Mouse (Mus musculus) gastrocnemius, adult 2 months (tissue): ENCODE data around the gene Nlrp1a. TPM values are rescaled to one million over a fixed set of nuclear protein-coding genes. Genes with fewer than 3 reads are reported as not detected.

ENCODE experiments used
- DNase-seq: peaks from one replicate; pipeline ENCODE4 v3.0.0; 2022
- H3K27ac ChIP-seq: fragments of 200-600 bp; 2 replicates; pipeline ENCODE4 v1.8.1; 2022; ENCODE audit warnings: mild to moderate bottlenecking
- H3K4me3 ChIP-seq: fragments of 200-600 bp; 2 replicates; pipeline ENCODE4 v1.8.1; 2022; ENCODE audit warnings: mild to moderate bottlenecking, moderate library complexity
- CTCF ChIP-seq: fragments of 200-600 bp; IDR thresholded peaks from 2 replicates; pipeline ENCODE4 v1.8.1; 2022; ENCODE audit warnings: antibody characterized with exemption, mild to moderate bottlenecking, moderate library complexity
- intact Hi-C: fragments of 180-260 bp; cut with DNase I; formaldehyde crosslinking; loops from one replicate; pipeline ENCODE4 v1.15.1; 2025
- long read RNA-seq, 2 experiments: library from polyadenylated mRNA; stranded (forward); transcript quantifications; one replicate each; pipeline ENCODE4 v2.0.0; 2021
- total RNA-seq, 2 experiments: library from RNA; stranded (reverse); gene quantifications; 2 replicates each; pipeline ENCODE4 v1.2.3; 2021

The Nlrp1a gene
- under 1 TPM; 0.18 to 0.28 TPM for total RNA-seq
- long read RNA-seq, experiment 1, partial matches to known transcripts, result 0 of 1 reads
- long read RNA-seq, experiment 1, other reads (novel, unspliced or antisense), result 1 of 1 reads
- long read RNA-seq, experiment 2, partial matches to known transcripts, result 0 of 1 reads
- long read RNA-seq, experiment 2, other reads (novel, unspliced or antisense), result 1 of 1 reads

- peak within 1 kb of the TSS; percentile 79 for H3K27ac ChIP-seq
- no peak for TF ChIP-seq CTCF
- intact Hi-C loops, result no loop called here
- DNase-seq, result no peak
- peak within 1 kb of the TSS; percentile 48 for H3K4me3 ChIP-seq
These were observed at the start of gene Nlrp1a for GRCm38 (mm10) chr11:71144661-71145060. Gene Nlrp1a (minus strand): TSS chr11:71144704.

DNA sequence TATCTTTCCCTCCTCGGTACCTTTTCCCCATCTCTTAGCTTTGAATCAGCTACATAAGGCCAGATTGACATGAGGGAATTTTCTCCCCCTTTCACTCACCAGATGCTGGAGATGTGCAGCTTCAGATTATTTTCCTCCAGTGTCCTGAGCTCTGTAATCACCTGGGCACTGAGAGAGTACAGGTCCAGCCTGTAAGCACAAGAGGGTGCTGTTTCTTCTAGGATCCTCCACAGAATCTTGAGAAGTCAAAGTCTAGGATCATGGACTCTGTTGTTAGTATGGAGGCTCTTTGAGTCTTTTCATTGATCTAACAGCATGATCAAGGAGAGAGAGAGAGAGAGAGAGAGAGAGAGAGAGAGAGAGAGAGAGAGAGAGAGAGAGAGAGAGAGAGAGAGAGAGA lies 25.1 kb upstream of the Nlrp1a start:
- TF ChIP-seq CTCF, result no peak
- no peak for DNase-seq
- Histone ChIP-seq H3K4me3 (no peak overlapping the region), H3K27ac (no peak overlapping the region)
- intact Hi-C loops, result no loop called here

DNA sequence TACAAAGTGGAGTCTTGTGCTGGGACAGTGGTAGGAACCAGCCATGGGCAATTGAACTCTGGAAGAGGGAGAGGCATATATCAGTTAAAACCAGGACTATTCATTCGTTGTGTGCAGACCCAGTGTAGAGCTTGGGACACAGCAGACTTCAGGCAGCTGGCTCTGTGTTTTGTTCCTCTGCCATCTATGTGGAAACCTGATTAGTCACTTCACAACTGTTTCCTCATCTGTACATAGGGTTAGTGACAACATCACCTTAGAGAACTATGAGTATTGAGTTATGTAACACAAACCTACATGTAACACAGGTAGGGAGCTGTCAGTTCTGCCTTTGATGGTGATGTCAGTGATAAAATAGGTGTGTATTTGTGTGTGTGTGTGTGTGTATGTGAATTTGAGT lies 19.6 kb upstream of the Nlrp1a start:
- DNase-seq, result no peak
- intact Hi-C loops, result no loop called here
- no peak for TF ChIP-seq CTCF
- Histone ChIP-seq H3K4me3 (no peak overlapping the region), H3K27ac (no peak overlapping the region)

DNA sequence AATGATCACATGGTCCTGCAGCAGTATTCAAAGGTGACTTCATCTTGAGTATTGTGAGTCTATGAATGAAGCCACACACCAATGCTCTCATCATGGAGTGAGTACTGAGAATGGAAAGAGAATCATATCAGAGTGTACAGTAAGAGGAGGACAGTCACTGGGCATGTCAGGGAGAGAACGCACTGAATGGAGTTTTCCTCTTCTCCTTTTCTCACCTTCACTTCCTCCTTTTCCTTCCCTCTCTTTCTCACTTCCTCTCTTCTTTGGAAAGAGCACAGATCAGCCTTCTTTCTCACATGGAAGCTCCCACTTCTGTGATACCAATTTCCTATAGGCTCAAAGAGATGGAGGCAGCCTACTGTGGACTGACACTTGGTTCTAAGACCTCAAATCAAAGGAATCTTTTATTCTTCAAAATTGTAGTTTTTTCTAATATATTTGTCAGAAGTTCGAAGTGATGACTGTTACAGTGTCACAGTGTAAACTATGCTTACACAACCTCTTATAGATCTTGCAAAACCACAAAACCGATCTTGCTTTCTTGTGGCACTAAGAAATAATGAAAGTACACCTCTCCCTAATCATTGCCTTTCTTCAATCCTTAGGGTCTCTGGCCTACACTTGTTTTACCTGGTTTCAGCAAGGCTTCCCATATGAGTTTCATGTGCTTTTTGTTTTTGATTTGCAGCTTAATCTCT lies 15.1 kb upstream of the Nlrp1a start:
- no peak overlapping the region for H3K4me3 ChIP-seq
- H3K27ac ChIP-seq, result no peak overlapping the region
- intact Hi-C loops, result no loop called here
- no peak for TF ChIP-seq CTCF
- DNase-seq, result no peak

DNA sequence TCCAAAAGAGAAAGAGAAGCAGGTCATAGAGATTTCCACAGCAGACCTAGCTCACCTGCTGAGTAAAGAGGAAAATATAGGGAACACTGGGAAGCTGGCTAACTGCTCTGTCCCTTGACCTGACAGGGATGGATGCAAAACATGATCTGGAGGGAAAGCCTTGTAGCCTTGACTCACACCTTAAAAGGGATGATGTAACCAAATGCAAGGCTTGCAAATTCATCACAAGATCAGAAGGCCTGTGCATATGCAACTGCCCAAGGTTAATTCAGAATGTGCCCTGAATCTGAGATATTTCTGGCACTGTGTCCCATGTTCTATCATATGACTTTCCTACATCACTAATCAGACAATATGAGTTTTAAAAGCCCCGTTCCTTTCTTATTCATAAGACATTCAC lies 10.8 kb upstream of the Nlrp1a start:
- H3K27ac ChIP-seq, result no peak overlapping the region
- intact Hi-C loops, result no loop called here
- no peak overlapping the region for H3K4me3 ChIP-seq
- TF ChIP-seq CTCF, result no peak
- no peak for DNase-seq

DNA sequence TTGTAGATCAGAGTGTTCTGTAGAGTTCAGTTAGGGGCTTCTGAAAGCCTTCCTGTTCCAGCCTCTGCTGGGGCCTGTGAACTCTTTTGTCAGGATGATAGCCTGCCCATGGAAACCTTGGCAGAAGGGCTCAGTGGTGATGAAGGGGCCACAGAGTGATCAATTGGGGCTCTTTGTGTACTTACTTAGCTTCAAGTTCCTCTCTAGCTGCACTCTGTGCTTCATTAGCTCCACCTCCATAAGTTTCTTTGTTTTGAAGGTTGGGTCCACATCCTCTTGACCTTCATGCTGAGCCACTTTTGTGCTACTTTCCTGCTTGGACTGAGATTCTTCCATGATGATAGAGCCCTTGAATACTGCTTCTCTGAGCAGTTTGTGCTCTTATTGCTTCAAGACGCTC lies 2.5 kb downstream of the Nlrp1a start:
- TF ChIP-seq CTCF, result no peak
- H3K27ac ChIP-seq, result peak overlapping the region; percentile 79
- intact Hi-C loops, result no loop called here
- H3K4me3 ChIP-seq, result no peak overlapping the region
- DNase-seq, result no peak

DNA sequence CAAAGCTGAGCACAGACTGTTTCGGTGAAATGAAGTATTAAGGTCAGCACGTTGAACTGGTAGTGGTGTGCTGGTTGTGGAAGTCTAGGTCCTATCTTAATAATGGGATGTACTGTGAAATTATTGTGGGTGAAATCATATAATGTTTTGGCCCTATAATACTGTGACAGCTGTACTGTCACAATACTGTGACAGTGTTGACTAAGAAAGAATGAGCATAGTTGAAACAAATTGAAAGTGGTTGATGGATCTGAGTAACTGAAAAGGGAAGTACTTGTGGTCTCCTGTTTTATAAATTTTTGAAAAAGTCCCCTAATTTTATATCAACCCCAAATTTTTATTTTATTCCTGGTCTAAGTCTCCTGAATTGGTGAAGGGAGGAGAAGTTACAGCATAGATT lies 37.4 kb downstream of the Nlrp1a start:
- DNase-seq, result no peak
- intact Hi-C loops, result no loop called here
- TF ChIP-seq CTCF, result no peak
- H3K4me3 ChIP-seq, result no peak overlapping the region
- H3K27ac ChIP-seq, result no peak overlapping the region

DNA sequence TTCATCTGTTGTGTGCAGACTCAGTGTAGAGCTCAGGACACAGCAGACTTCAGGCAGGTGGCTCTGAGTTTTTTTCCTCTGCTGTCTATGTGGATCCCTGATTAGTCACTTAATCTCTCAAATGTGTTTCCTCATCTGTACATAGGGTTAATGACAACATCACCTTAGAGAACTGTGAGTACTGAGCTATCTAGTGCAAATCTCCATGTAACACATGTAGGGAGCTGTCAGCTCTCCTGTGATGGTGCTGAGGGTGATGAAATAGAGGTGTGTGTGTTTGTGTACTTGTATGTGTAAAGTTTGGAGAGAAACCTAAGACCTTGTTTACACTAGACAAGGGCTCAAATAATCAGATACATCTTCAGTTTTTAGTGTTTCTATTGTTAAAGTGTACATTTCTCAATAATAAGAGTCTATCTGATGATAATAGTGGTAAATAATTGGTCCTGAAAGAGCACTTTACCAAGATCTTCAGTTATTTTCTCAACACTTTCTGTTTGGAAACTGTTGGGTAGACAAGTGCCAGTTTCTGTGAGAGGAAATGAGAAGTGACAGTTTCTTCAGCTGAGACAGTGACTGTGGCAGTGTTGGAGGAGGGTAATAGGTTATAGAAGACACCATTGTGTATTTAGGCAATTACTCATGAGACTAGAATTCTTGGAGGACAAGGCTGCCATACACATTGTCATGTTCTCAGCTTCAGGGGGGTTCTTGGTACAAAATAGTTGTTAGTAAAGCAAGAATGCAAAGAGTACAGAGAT lies 38.1 kb downstream of the Nlrp1a start:
- TF ChIP-seq CTCF, result no peak
- H3K4me3 ChIP-seq, result no peak overlapping the region
- intact Hi-C loops, result no loop called here
- DNase-seq, result no peak
- no peak overlapping the region for H3K27ac ChIP-seq

DNA sequence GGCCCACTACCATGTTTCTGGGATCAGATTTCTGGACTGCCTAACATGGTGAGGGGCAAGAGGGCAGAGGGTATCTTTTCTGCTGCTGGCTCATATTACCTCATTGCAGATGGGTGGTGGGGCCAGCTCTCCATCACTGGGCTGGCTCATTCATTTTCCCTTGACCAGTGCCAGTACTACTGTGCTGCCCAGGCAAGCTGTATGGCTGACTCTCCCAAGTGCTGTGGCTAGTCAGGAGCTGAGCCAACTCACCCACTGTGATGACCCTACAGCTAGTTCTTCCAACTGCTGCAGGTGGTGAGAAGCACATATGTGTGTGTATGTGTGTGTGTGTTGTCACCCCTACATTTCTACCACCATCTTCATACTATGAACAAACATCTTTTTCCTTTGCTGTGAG lies 40.6 kb downstream of the Nlrp1a start:
- intact Hi-C loops, result no loop called here
- no peak for DNase-seq
- TF ChIP-seq CTCF, result no peak

GRCm38 (mm10) chr11:71076342-71076741 lies 68.2 kb downstream of the Nlrp1a start:
- no peak for DNase-seq
- intact Hi-C loops, result no loop called here
- TF ChIP-seq CTCF, result no peak
- Histone ChIP-seq H3K27ac (no peak overlapping the region), H3K4me3 (no peak overlapping the region)

More for the DNA sequence above, 40.6 kb downstream of the Nlrp1a start:
- no peak overlapping the region for H3K4me3 ChIP-seq
- H3K27ac ChIP-seq, result no peak overlapping the region

DNA sequence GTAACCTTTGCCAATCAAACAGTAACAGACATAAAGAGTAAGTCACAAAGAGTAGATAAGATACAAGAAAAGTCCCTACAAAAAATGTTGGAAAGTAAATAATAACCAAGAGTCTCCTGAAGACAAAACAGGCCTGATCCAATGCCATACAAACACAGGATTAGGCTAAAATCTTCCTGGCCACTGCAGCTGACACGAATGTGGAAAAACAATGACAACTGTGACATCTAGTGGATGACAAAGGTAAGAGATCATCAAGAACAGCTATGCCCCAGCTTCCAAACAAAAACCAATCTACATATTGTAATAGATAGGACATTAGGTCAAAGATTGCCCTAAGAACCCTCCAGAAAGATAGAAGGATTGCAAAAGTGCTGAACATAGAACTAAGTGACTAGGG lies 92.0 kb downstream of the Nlrp1a start:
- DNase-seq, result no peak
- peak; percentile 44 for TF ChIP-seq CTCF
- Histone ChIP-seq H3K4me3 (no peak overlapping the region), H3K27ac (no peak overlapping the region)
- intact Hi-C loops, result no loop called here

Other genes with a start within 250 kb of the Nlrp1a start
- 10 to 100 TPM; 30.4 to 34.9 TPM for gene Nup88, start 174.7 kb downstream of the Nlrp1a start, total RNA-seq
- 10 to 100 TPM; 12.2 to 13.9 TPM for gene Rpain, start 174.5 kb downstream of the Nlrp1a start, total RNA-seq
- gene C1qbp, start 161.7 kb downstream of the Nlrp1a start, total RNA-seq, result 100 to 1,000 TPM; 102 to 146 TPM
- gene Dhx33, start 140.3 kb downstream of the Nlrp1a start, total RNA-seq, result 10 to 100 TPM in 1 of 2 experiments, 1 to 10 TPM in 1; 8.4 to 10.3 TPM
- gene Mis12, start 125.1 kb downstream of the Nlrp1a start, total RNA-seq, result 1 to 10 TPM; 3.1 to 5.0 TPM
- 10 to 100 TPM; 14.8 TPM for gene Derl2, start 124.9 kb downstream of the Nlrp1a start, total RNA-seq
- gene 6330403K07Rik, start 111.2 kb downstream of the Nlrp1a start, total RNA-seq, result under 1 TPM in 1 of 2 experiments, not detected in 1; 0.36 TPM
- gene Nlrp1b, start 86.0 kb upstream of the Nlrp1a start, total RNA-seq, result under 1 TPM; 0.05 to 0.06 TPM